Mouse (Mus musculus) ES-Bruce4 (cell line): Measurements from ENCODE around the gene Tekt4. TPM values are rescaled to one million over a fixed set of nuclear protein-coding genes. Genes with fewer than 3 reads are reported as not detected.
A peak's percentile ranks its signal among the peaks of the same experiment; 100 is the strongest.

Experiments
- H3K27ac ChIP-seq: 2 replicates; pipeline ENCODE4 v1.5.1; 2012; ENCODE audit warnings: low read length, inconsistent platforms; ENCODE audit not compliant: insufficient read depth
- H3K27me3 ChIP-seq: 2 replicates; pipeline ENCODE4 v1.6.1; 2012; ENCODE audit warnings: mild to moderate bottlenecking, low read length, inconsistent platforms; ENCODE audit not compliant: control insufficient read depth, poor library complexity, insufficient read depth, severe bottlenecking
- H3K36me3 ChIP-seq: 2 replicates; pipeline ENCODE4 v1.6.1; 2012; ENCODE audit warnings: inconsistent platforms, mild to moderate bottlenecking, low read length, moderate library complexity; ENCODE audit not compliant: control insufficient read depth, poor library complexity, insufficient read depth, severe bottlenecking
- H3K4me1 ChIP-seq: one replicate; pipeline ENCODE4 v1.8.1; 2011; ENCODE audit warnings: low read length; ENCODE audit not compliant: control insufficient read depth, insufficient read depth
- H3K4me3 ChIP-seq: 2 replicates; pipeline ENCODE4 v1.5.1; 2011; ENCODE audit warnings: low read depth, mild to moderate bottlenecking, low read length
- H3K9ac ChIP-seq: 2 replicates; pipeline ENCODE4 v1.6.1; 2012; ENCODE audit warnings: low read depth, mild to moderate bottlenecking, inconsistent platforms; ENCODE audit not compliant: poor library complexity, severe bottlenecking
- H3K9me3 ChIP-seq: replicated peaks from 2 replicates; pipeline ENCODE4 v1.6.1; 2012; ENCODE audit warnings: mild to moderate bottlenecking, low read length, inconsistent platforms; ENCODE audit not compliant: control insufficient read depth, poor library complexity, insufficient read depth, severe bottlenecking
- CTCF ChIP-seq: IDR thresholded peaks from one replicate; pipeline ENCODE4 v1.8.1; 2011; ENCODE audit warnings: low read depth, low read length
- EP300 ChIP-seq: IDR thresholded peaks from 2 replicates; pipeline ENCODE4 v1.6.1; 2011; ENCODE audit warnings: low read depth, low read length; ENCODE audit not compliant: insufficient read depth
- POLR2A ChIP-seq: IDR thresholded peaks from one replicate; pipeline ENCODE4 v1.8.1; 2011; ENCODE audit warnings: low read length; ENCODE audit not compliant: insufficient read depth
- polyA plus RNA-seq: library from polyadenylated mRNA; stranded (reverse); fragments of >200 nt; gene quantifications from 2 replicates; pipeline ENCODE4 v1.2.4, GENCODE M21; 2011; ENCODE audit warnings: low read depth; ENCODE audit not compliant: missing spikeins, insufficient read depth, insufficient read length

Gene Tekt4
- polyA plus RNA-seq, 1 experiment, result not detected

GRCm38 (mm10) chr17:25466257-25466656 is 11.8 kb downstream of the Tekt4 start:
- no peaks in the 10 kb centered on the region for H3K27me3 ChIP-seq
- TF ChIP-seq EP300 (no peak), CTCF (no peak), POLR2A (no peak)

GRCm38 (mm10) chr17:25467781-25468180 is 13.4 kb downstream of the Tekt4 start:
- TF ChIP-seq CTCF, result no peak
- TF ChIP-seq POLR2A, result no peak
- TF ChIP-seq EP300, result no peak
- Histone ChIP-seq H3K9me3 (no peaks in the 10 kb centered on the region), H3K36me3 (no peaks in the 10 kb centered on the region), H3K27ac (no peak overlapping the region), H3K9ac (no peak overlapping the region), H3K4me1 (no peaks in the 10 kb centered on the region), H3K4me3 (no peak overlapping the region), H3K27me3 (no peaks in the 10 kb centered on the region)

More at GRCm38 (mm10) chr17:25466257-25466656, 11.8 kb downstream of the Tekt4 start:
- H3K4me1 ChIP-seq, result no peaks in the 10 kb centered on the region
- H3K9ac ChIP-seq, result no peak overlapping the region
- no peak overlapping the region for H3K4me3 ChIP-seq
- no peak overlapping the region for H3K27ac ChIP-seq
- H3K9me3 ChIP-seq, result no peaks in the 10 kb centered on the region
- H3K36me3 ChIP-seq, result no peaks in the 10 kb centered on the region

GRCm38 (mm10) chr17:25468301-25468700 is 13.9 kb downstream of the Tekt4 start:
- Histone ChIP-seq H3K27ac (no peak overlapping the region), H3K27me3 (no peaks in the 10 kb centered on the region), H3K9me3 (no peaks in the 10 kb centered on the region), H3K9ac (no peak overlapping the region), H3K36me3 (no peaks in the 10 kb centered on the region), H3K4me1 (no peaks in the 10 kb centered on the region), H3K4me3 (no peak overlapping the region)
- TF ChIP-seq CTCF (no peak), EP300 (no peak), POLR2A (no peak)

- Histone ChIP-seq H3K4me3 (no peak overlapping the region), H3K36me3 (no peaks in the 10 kb centered on the region), H3K4me1 (no peaks in the 10 kb centered on the region), H3K27ac (no peak overlapping the region), H3K9ac (no peak overlapping the region), H3K9me3 (no peaks in the 10 kb centered on the region), H3K27me3 (no peaks in the 10 kb centered on the region)
- TF ChIP-seq CTCF, result peak; percentile 80
- TF ChIP-seq POLR2A, result no peak
These were observed 15.4 kb downstream of the Tekt4 start for GRCm38 (mm10) chr17:25469798-25470197.

- H3K9me3 ChIP-seq, result no peaks in the 10 kb centered on the region
- no peaks in the 10 kb centered on the region for H3K4me1 ChIP-seq
- H3K36me3 ChIP-seq, result no peaks in the 10 kb centered on the region
- no peak overlapping the region for H3K9ac ChIP-seq
- H3K27ac ChIP-seq, result no peak overlapping the region
- TF ChIP-seq EP300 (no peak), POLR2A (no peak), CTCF (no peak)
- H3K4me3 ChIP-seq, result peak overlapping the region; percentile 36
- no peaks in the 10 kb centered on the region for H3K27me3 ChIP-seq
These were observed 17.0 kb downstream of the Tekt4 start for GRCm38 (mm10) chr17:25471418-25471817.

- TF ChIP-seq CTCF (no peak), POLR2A (no peak), EP300 (no peak)
- Histone ChIP-seq H3K36me3 (no peaks in the 10 kb centered on the region), H3K9me3 (no peaks in the 10 kb centered on the region), H3K4me3 (peak overlapping the region; percentile 36), H3K27me3 (no peaks in the 10 kb centered on the region), H3K27ac (no peak overlapping the region), H3K9ac (no peak overlapping the region), H3K4me1 (no peaks in the 10 kb centered on the region)
These were observed 17.6 kb downstream of the Tekt4 start for GRCm38 (mm10) chr17:25472044-25472443.
